Mouse (Mus musculus): ENCODE data around the gene Rab26. TPM values are rescaled to one million over a fixed set of nuclear protein-coding genes. Genes with fewer than 3 reads are reported as not detected.

Rab26 gene
- polyA plus RNA-seq, 1 experiment: 0.42 TPM

DNA sequence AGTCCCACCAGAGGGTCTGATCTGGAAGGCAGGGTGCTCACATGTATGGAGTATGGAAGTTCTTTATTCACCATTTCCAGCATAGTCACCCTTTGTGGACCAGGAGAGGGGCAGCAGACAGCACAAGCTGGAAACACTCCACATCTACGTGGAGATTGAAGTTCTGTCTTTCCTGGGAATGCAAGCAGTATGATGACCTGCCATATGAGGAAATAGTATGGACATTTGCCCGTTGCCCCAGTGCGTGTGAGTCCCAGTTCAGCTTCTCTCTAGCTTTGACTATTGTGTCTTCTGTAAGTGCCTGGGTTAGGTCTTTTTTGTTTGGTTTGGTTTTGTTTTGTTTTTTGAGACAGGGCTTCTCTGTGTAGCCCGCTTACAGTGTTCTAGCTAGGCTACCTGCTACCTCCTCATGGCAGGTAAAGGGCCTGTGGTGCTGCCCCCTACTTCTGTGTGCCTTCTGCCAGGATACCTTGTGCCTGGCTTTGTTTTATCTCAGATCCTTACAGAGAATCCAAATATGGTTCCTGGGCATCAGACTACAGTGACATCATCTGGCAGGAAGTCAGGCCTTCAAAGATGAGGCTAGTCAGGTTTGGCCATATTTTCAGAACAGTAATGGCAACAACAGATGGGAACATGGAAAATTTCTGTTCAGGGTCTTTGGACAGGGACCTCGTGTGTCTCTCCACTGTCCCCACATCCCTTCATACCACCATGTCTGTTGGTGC, 26.5 kb upstream of the Rab26 start:
- no peak overlapping the region for H3K4me3 ChIP-seq (ENCODE audit: insufficient read depth, poor library complexity, severe bottlenecking)
- peaks cover 58% of the 10 kb centered on the region for H3K79me3 ChIP-seq (ENCODE audit: low read depth)
- no peak overlapping the region for H3ac ChIP-seq (ENCODE audit: control insufficient read depth, insufficient read length, low read depth)
- H3K36me3 ChIP-seq (ENCODE audit: control insufficient read depth, insufficient read depth): peaks cover 23% of the 10 kb centered on the region
- H3K27me3 ChIP-seq (ENCODE audit: control insufficient read depth, insufficient read depth, insufficient read length): no peaks in the 10 kb centered on the region
- TF ChIP-seq CEBPB (IDR thresholded peaks at IDR 0.05; ENCODE audit: low read depth): no peak
- TF ChIP-seq CTCF (IDR thresholded peaks at IDR 0.05; ENCODE audit: control insufficient read depth, insufficient read depth, insufficient read length): no peak
- no peak for TF ChIP-seq FOSL1 (IDR thresholded peaks at IDR 0.05; ENCODE audit: insufficient read depth, low read length, poor library complexity, severe bottlenecking)
- peaks cover 90% of the 10 kb centered on the region for H3K79me2 ChIP-seq (ENCODE audit: control insufficient read depth, insufficient read depth)

DNA sequence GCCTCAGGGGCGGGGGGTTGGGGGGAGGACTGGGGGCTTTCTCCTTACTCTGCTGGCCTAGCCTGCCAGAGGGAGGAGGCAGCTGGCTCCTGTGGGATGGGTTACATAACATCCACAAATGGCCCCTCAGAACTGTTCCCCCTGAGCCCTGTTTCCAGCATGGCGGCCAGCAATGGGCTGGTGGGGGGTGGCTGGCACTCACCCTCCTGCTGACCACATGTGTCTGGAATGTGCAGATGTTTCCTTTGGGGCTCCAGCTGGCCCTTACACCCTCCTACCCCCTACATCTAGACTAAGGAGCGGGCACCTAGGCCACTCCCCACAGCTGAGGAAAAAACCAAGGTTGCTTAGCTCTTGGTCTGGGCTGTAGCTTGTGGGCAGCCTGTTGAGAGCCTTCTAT, 25.1 kb upstream of the Rab26 start:
- TF ChIP-seq MYOG (IDR thresholded peaks at IDR 0.05; ENCODE audit: control insufficient read depth, extremely low read depth, insufficient read length): no peak
- TF ChIP-seq USF1 (IDR thresholded peaks at IDR 0.05; ENCODE audit: low read depth): no peak
- no peak for TF ChIP-seq MAX (IDR thresholded peaks at IDR 0.05)
- TF ChIP-seq CEBPB (IDR thresholded peaks at IDR 0.05; ENCODE audit: low read depth): no peak
- TF ChIP-seq CTCF (IDR thresholded peaks at IDR 0.05; ENCODE audit: control insufficient read depth, insufficient read depth, insufficient read length): no peak
- TF ChIP-seq MYOD1 (IDR thresholded peaks at IDR 0.05; ENCODE audit: control insufficient read depth, insufficient read length, low read depth): peak; percentile 35
- TF ChIP-seq FOSL1 (IDR thresholded peaks at IDR 0.05; ENCODE audit: insufficient read depth, low read length, poor library complexity, severe bottlenecking): no peak
- H3K79me2 ChIP-seq (ENCODE audit: control insufficient read depth, insufficient read depth): peaks cover 99% of the 10 kb centered on the region
- H3K79me3 ChIP-seq (ENCODE audit: low read depth): peaks cover 68% of the 10 kb centered on the region
- H3ac ChIP-seq (ENCODE audit: control insufficient read depth, insufficient read length, low read depth): no peak overlapping the region
- H3K27me3 ChIP-seq (ENCODE audit: control insufficient read depth, insufficient read depth, insufficient read length): no peaks in the 10 kb centered on the region
- H3K4me3 ChIP-seq (ENCODE audit: insufficient read depth, poor library complexity, severe bottlenecking): no peak overlapping the region
- peaks cover 17% of the 10 kb centered on the region for H3K36me3 ChIP-seq (ENCODE audit: control insufficient read depth, insufficient read depth)

DNA sequence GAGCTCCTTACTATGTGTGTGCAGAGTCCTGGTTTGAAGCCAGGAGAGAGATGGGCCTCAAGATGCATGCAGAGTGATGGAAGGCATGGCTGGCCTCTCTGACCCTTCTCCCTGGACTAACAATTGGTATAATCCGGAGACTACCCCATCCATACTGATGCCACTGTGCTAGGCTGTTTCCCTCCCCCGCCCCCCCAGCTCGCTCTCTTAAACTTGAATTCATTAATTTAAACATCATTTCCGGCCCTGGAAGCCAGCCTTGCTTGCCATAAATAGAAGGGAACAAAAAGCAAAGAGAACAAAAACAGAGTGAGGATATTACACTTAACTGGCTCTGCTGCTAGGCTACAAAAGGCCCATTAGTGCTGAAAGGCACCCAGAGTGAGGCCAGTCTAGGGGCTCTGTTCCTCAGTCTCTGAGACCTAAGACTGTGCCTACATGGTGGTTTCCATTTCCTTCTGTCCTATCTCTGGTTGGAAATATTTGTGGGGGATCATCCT, 24.6 kb upstream of the Rab26 start:
- H3K79me2 ChIP-seq (ENCODE audit: control insufficient read depth, insufficient read depth): peaks cover 100% of the 10 kb centered on the region
- H3K79me3 ChIP-seq (ENCODE audit: low read depth): peaks cover 73% of the 10 kb centered on the region
- H3K36me3 ChIP-seq (ENCODE audit: control insufficient read depth, insufficient read depth): peaks cover 15% of the 10 kb centered on the region
- no peak overlapping the region for H3ac ChIP-seq (ENCODE audit: control insufficient read depth, insufficient read length, low read depth)
- no peak overlapping the region for H3K4me3 ChIP-seq (ENCODE audit: insufficient read depth, poor library complexity, severe bottlenecking)
- no peak for TF ChIP-seq USF1 (IDR thresholded peaks at IDR 0.05; ENCODE audit: low read depth)
- no peaks in the 10 kb centered on the region for H3K27me3 ChIP-seq (ENCODE audit: control insufficient read depth, insufficient read depth, insufficient read length)

DNA sequence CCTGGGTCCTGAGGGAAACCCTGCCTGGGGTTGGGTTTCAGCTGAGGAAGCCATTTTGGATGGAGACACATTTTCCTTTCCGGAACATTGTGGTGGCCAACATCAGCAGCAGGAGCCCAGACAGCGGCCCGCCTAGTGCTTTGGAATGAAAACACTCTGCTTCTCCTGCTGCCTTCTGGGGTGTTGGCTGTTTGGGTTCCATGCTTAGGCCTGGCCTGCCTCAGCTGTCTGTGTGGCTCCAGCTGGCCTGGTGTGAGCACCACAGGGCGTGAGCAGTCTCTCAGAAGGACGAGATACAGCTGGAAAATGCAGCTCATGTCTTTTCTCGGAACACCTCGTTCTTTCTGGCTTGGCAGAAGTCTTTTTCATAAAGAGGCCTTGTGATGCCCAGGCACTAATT, 23.1 kb upstream of the Rab26 start:
- Histone ChIP-seq H3ac (ENCODE audit: control insufficient read depth, insufficient read length, low read depth) (no peak overlapping the region), H3K4me3 (ENCODE audit: insufficient read depth, poor library complexity, severe bottlenecking) (no peak overlapping the region), H3K27me3 (ENCODE audit: control insufficient read depth, insufficient read depth, insufficient read length) (no peaks in the 10 kb centered on the region), H3K79me3 (ENCODE audit: low read depth) (peaks cover 82% of the 10 kb centered on the region), H3K36me3 (ENCODE audit: control insufficient read depth, insufficient read depth) (peaks cover 15% of the 10 kb centered on the region), H3K79me2 (ENCODE audit: control insufficient read depth, insufficient read depth) (peaks cover 100% of the 10 kb centered on the region)
- TF ChIP-seq MAX (IDR thresholded peaks at IDR 0.05) (no peak), MYOG (IDR thresholded peaks at IDR 0.05; ENCODE audit: control insufficient read depth, extremely low read depth, insufficient read length) (no peak), CEBPB (IDR thresholded peaks at IDR 0.05; ENCODE audit: low read depth) (no peak), CTCF (IDR thresholded peaks at IDR 0.05; ENCODE audit: control insufficient read depth, insufficient read depth, insufficient read length) (no peak), MYOD1 (IDR thresholded peaks at IDR 0.05; ENCODE audit: control insufficient read depth, insufficient read length, low read depth) (no peak), FOSL1 (IDR thresholded peaks at IDR 0.05; ENCODE audit: insufficient read depth, low read length, poor library complexity, severe bottlenecking) (no peak), USF1 (IDR thresholded peaks at IDR 0.05; ENCODE audit: low read depth) (no peak)

DNA sequence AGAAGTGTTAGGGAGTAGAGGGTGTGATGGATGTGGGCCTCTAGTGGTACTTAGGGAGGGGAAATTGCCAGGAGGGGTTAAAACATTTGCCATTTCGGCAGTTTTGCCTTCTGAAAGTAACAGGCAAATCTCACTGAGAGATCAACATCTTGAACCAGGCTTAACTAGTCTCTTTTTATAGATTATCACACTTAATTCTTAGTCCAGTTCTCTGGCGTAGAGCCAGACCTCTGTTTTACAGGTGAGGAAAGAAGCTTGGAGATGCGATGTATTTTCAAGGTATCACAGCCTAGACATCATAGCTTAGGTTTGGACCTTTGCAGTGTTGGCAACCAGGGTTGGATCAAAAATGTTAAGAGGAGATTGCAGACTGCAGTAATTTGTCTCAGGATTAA, 17.0 kb upstream of the Rab26 start:
- TF ChIP-seq CEBPB (IDR thresholded peaks at IDR 0.05; ENCODE audit: low read depth) (no peak), CTCF (IDR thresholded peaks at IDR 0.05; ENCODE audit: control insufficient read depth, insufficient read depth, insufficient read length) (no peak), USF1 (IDR thresholded peaks at IDR 0.05; ENCODE audit: low read depth) (no peak), MYOG (IDR thresholded peaks at IDR 0.05; ENCODE audit: control insufficient read depth, extremely low read depth, insufficient read length) (no peak), MAX (IDR thresholded peaks at IDR 0.05) (no peak), MYOD1 (IDR thresholded peaks at IDR 0.05; ENCODE audit: control insufficient read depth, insufficient read length, low read depth) (no peak), FOSL1 (IDR thresholded peaks at IDR 0.05; ENCODE audit: insufficient read depth, low read length, poor library complexity, severe bottlenecking) (no peak)
- H3K4me3 ChIP-seq (ENCODE audit: insufficient read depth, poor library complexity, severe bottlenecking): peak overlapping the region; percentile 42
- H3K27me3 ChIP-seq (ENCODE audit: control insufficient read depth, insufficient read depth, insufficient read length): no peaks in the 10 kb centered on the region
- H3K79me3 ChIP-seq (ENCODE audit: low read depth): peaks cover 46% of the 10 kb centered on the region
- peaks cover 60% of the 10 kb centered on the region for H3K79me2 ChIP-seq (ENCODE audit: control insufficient read depth, insufficient read depth)
- peak overlapping the region; percentile 85 for H3ac ChIP-seq (ENCODE audit: control insufficient read depth, insufficient read length, low read depth)
- peaks cover 8% of the 10 kb centered on the region for H3K36me3 ChIP-seq (ENCODE audit: control insufficient read depth, insufficient read depth)

DNA sequence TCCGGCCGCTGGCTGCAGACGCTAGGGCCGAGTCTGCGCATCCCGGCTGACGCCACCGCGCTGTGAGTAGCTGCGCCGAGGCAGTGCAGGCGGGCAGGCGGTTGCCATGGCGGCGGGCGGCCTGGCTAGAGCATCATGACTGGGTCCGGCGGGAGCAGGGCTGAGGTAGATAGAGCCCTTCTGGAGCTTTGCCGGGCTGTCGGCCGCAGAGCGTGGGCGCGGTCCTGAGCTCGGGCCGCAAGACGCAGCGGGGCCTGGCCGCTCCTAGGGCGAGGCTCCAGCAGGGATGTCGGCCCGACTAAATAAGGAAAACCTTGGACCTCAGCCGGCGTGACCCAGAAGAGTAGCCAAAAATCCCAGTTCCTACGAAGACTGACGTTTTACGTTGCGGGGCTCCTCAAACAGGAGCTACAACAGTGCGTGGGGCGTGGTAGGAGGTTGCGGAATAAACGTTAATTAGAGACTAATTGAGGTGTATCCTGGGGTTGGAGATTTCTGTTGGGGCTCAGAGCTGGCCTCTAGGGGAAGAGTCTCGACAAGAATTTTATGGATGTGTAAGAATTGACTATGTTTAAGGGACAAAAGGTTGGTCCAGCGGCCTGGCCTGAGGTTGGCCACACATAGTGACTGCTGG, 16.5 kb upstream of the Rab26 start:
- no peaks in the 10 kb centered on the region for H3K27me3 ChIP-seq (ENCODE audit: control insufficient read depth, insufficient read depth, insufficient read length)
- H3K79me3 ChIP-seq (ENCODE audit: low read depth): peaks cover 42% of the 10 kb centered on the region
- H3ac ChIP-seq (ENCODE audit: control insufficient read depth, insufficient read length, low read depth): peak overlapping the region; percentile 85
- H3K79me2 ChIP-seq (ENCODE audit: control insufficient read depth, insufficient read depth): peaks cover 55% of the 10 kb centered on the region
- no peak for TF ChIP-seq USF1 (IDR thresholded peaks at IDR 0.05; ENCODE audit: low read depth)
- TF ChIP-seq FOSL1 (IDR thresholded peaks at IDR 0.05; ENCODE audit: insufficient read depth, low read length, poor library complexity, severe bottlenecking): no peak
- no peak for TF ChIP-seq CTCF (IDR thresholded peaks at IDR 0.05; ENCODE audit: control insufficient read depth, insufficient read depth, insufficient read length)
- TF ChIP-seq MYOD1 (IDR thresholded peaks at IDR 0.05; ENCODE audit: control insufficient read depth, insufficient read length, low read depth): no peak
- TF ChIP-seq CEBPB (IDR thresholded peaks at IDR 0.05; ENCODE audit: low read depth): no peak
- no peak for TF ChIP-seq MAX (IDR thresholded peaks at IDR 0.05)
- TF ChIP-seq MYOG (IDR thresholded peaks at IDR 0.05; ENCODE audit: control insufficient read depth, extremely low read depth, insufficient read length): no peak
- peak overlapping the region; percentile 42 for H3K4me3 ChIP-seq (ENCODE audit: insufficient read depth, poor library complexity, severe bottlenecking)
- H3K36me3 ChIP-seq (ENCODE audit: control insufficient read depth, insufficient read depth): peaks cover 8% of the 10 kb centered on the region

All from C2C12 (cell line).